Mouse (Mus musculus): ENCODE data around the gene Olfr9. TPM values are rescaled to one million over a fixed set of nuclear protein-coding genes. Genes with fewer than 3 reads are reported as not detected.
"Not testable (repeated sequence)": the region's sequence is repeated elsewhere in the genome, so short reads cannot be mapped to it uniquely, and the experiment has no call there.

Gene Olfr9
- polyA plus RNA-seq (2015; fragmentation: Nextera tagmentation; extraction: Ambion mirVana) = not detected in 2 replicates

DNA sequence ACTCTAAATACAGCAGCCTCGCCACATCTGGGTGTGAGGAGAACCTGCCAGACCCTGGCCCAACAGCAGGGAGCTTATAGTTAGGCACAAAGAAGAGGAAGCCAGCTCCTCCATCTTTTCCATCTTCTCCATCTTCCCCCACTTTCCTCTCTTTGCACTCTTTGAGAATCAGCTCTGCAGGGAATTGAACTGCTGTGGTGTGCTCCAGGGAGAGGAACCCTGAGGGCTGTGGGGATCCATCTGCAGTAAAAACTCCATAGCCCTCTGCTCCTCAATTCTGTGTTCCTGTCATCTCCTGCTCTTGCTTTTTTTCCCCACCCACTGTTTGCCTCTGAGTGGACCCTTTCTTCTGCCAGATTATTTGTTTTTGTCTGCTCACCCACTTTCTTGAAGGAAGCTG, at the start of gene Olfr9:
TSS of gene Olfr9 (plus strand) at position 301 of the 400 bp plus-strand sequence.
- H3K27me3 ChIP-seq (replicated peaks; ENCODE audit: control insufficient read depth, insufficient read depth, low read length); H3K9me3 ChIP-seq (ENCODE audit: control insufficient read depth); H3K4me2 ChIP-seq (replicated peaks; ENCODE audit: low read depth); H3K9ac ChIP-seq (ENCODE audit: low read depth, low read length); H3K36me3 ChIP-seq (ENCODE audit: control insufficient read depth, insufficient read depth); ATAC-seq; H3K27ac ChIP-seq (ENCODE audit: low read depth, low read length); H3K4me3 ChIP-seq (ENCODE audit: low read depth, low read length); H3K4me1 ChIP-seq (replicated peaks; ENCODE audit: control insufficient read depth, insufficient read depth, low read length): not testable (repeated sequence)
- WGBS = 75% methylated on average over 1 of the region's 1 CpGs

DNA sequence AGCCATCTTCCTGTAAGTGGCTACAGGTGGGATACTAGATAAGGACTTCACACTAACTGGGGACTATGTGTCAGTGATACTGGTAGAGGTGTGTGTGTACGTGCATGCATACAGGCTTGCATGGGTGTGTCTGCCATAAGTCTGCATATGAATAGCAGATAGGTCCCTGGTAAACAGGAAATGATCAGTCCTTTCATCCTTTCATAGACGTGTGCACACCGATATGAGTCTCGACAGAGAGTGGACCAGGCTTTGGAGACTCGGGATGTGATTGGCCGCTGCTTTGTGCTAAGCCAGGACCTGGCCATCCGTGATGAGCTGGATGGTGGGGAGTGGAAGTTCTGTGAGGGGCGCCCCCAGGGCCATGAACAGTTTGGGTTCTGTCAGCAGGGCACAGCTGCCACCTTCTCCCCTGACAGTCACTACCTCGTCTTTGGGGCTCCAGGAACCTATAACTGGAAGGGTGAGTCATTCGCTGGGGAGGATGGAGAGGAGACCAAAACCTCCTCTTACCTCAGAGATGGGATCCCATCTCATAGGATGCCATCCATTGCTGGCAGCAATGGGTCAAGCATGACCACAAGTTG, 48.7 kb upstream of the Olfr9 start:
- H3K4me1 ChIP-seq (replicated peaks; ENCODE audit: control insufficient read depth, insufficient read depth, low read length) = no peaks in the 10 kb centered on the region; the same call in 1 of the 2 replicates
- no peaks in the 10 kb centered on the region for H3K36me3 ChIP-seq (ENCODE audit: control insufficient read depth, insufficient read depth)
- H3K4me3 ChIP-seq (ENCODE audit: low read depth, low read length) = no peak overlapping the region
- WGBS = 72% methylated on average over 10 of the region's 10 CpGs
- no peak overlapping the region for H3K27ac ChIP-seq (ENCODE audit: low read depth, low read length)
- TF ChIP-seq CTCF (IDR thresholded peaks at IDR 0.05; ENCODE audit: low read depth) = no peak
- H3K9me3 ChIP-seq (ENCODE audit: control insufficient read depth) = no peaks in the 10 kb centered on the region
- no peak overlapping the region for H3K4me2 ChIP-seq (replicated peaks; ENCODE audit: low read depth)
- ATAC-seq = no peak
- H3K9ac ChIP-seq (ENCODE audit: low read depth, low read length) = no peak overlapping the region
- H3K27me3 ChIP-seq (replicated peaks; ENCODE audit: control insufficient read depth, insufficient read depth, low read length) = peaks cover 4% of the 10 kb centered on the region

- TF ChIP-seq CTCF (IDR thresholded peaks at IDR 0.05; ENCODE audit: low read depth) = peak; percentile 84
- no peaks in the 10 kb centered on the region for H3K9me3 ChIP-seq (ENCODE audit: control insufficient read depth)
- H3K4me1 ChIP-seq (replicated peaks; ENCODE audit: control insufficient read depth, insufficient read depth, low read length) = no peaks in the 10 kb centered on the region
- H3K9ac ChIP-seq (ENCODE audit: low read depth, low read length) = no peak overlapping the region
- 27% methylated on average over 3 of the region's 3 CpGs for WGBS
- H3K4me2 ChIP-seq (replicated peaks; ENCODE audit: low read depth) = no peak overlapping the region
- H3K27ac ChIP-seq (ENCODE audit: low read depth, low read length) = no peak overlapping the region
- no peak overlapping the region for H3K4me3 ChIP-seq (ENCODE audit: low read depth, low read length)
- H3K36me3 ChIP-seq (ENCODE audit: control insufficient read depth, insufficient read depth) = no peaks in the 10 kb centered on the region
- ATAC-seq = peak; percentile 42; the same call in 1 of the 2 replicates
- H3K27me3 ChIP-seq (replicated peaks; ENCODE audit: control insufficient read depth, insufficient read depth, low read length) = no peaks in the 10 kb centered on the region
Measured at GRCm38 (mm10) chr10:128945675-128946074, 43.6 kb upstream of the Olfr9 start.

GRCm38 (mm10) chr10:128947496-128947895, 41.7 kb upstream of the Olfr9 start:
- H3K36me3 ChIP-seq (ENCODE audit: control insufficient read depth, insufficient read depth) = no peaks in the 10 kb centered on the region
- WGBS = 90% methylated on average over 4 of the region's 4 CpGs
- no peak for TF ChIP-seq CTCF (IDR thresholded peaks at IDR 0.05; ENCODE audit: low read depth)
- no peak for ATAC-seq
- H3K27me3 ChIP-seq (replicated peaks; ENCODE audit: control insufficient read depth, insufficient read depth, low read length) = no peaks in the 10 kb centered on the region
- H3K4me2 ChIP-seq (replicated peaks; ENCODE audit: low read depth) = no peak overlapping the region
- no peaks in the 10 kb centered on the region for H3K9me3 ChIP-seq (ENCODE audit: control insufficient read depth)
- no peak overlapping the region for H3K9ac ChIP-seq (ENCODE audit: low read depth, low read length)
- H3K4me1 ChIP-seq (replicated peaks; ENCODE audit: control insufficient read depth, insufficient read depth, low read length) = no peaks in the 10 kb centered on the region
- no peak overlapping the region for H3K27ac ChIP-seq (ENCODE audit: low read depth, low read length)
- H3K4me3 ChIP-seq (ENCODE audit: low read depth, low read length) = no peak overlapping the region

GRCm38 (mm10) chr10:128950208-128950887, 38.9 kb upstream of the Olfr9 start:
- no peak overlapping the region for H3K4me2 ChIP-seq (replicated peaks; ENCODE audit: low read depth)
- no peak for ATAC-seq
- no peak overlapping the region for H3K27ac ChIP-seq (ENCODE audit: low read depth, low read length)
- TF ChIP-seq CTCF (IDR thresholded peaks at IDR 0.05; ENCODE audit: low read depth) = no peak
- H3K36me3 ChIP-seq (ENCODE audit: control insufficient read depth, insufficient read depth) = no peaks in the 10 kb centered on the region
- 54% methylated on average over 16 of the region's 16 CpGs for WGBS
- H3K9me3 ChIP-seq (ENCODE audit: control insufficient read depth) = no peaks in the 10 kb centered on the region
- H3K27me3 ChIP-seq (replicated peaks; ENCODE audit: control insufficient read depth, insufficient read depth, low read length) = no peaks in the 10 kb centered on the region
- no peak overlapping the region for H3K4me3 ChIP-seq (ENCODE audit: low read depth, low read length)
- H3K4me1 ChIP-seq (replicated peaks; ENCODE audit: control insufficient read depth, insufficient read depth, low read length) = no peaks in the 10 kb centered on the region
- H3K9ac ChIP-seq (ENCODE audit: low read depth, low read length) = no peak overlapping the region

DNA sequence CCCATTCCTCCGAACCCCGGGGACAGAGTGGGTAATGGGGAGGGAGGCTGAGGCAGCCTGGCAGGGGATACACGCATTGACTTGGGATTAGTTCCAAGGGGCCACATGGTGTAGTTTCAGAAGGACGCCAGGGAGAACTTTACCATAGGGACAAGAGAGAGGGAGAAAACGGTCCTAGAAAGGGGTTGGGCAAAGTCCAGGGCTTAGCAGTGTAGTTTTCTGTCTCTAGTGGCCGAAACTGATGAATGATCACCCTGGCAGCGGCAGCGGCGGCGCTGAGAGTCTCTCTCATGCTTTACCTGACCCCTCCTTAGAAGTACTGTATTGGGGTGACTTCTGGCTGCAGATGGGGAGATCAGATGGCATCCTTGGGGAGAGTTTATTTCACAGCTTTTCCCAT, 30.9 kb upstream of the Olfr9 start:
- no peaks in the 10 kb centered on the region for H3K27me3 ChIP-seq (replicated peaks; ENCODE audit: control insufficient read depth, insufficient read depth, low read length)
- H3K9ac ChIP-seq (ENCODE audit: low read depth, low read length) = no peak overlapping the region
- no peaks in the 10 kb centered on the region; the same call in 1 of the 2 replicates for H3K36me3 ChIP-seq (ENCODE audit: control insufficient read depth, insufficient read depth)
- ATAC-seq = no peak
- no peaks in the 10 kb centered on the region for H3K9me3 ChIP-seq (ENCODE audit: control insufficient read depth)
- H3K4me3 ChIP-seq (ENCODE audit: low read depth, low read length) = no peak overlapping the region
- WGBS = 80% methylated on average over 10 of the region's 10 CpGs
- H3K4me2 ChIP-seq (replicated peaks; ENCODE audit: low read depth) = peak overlapping the region; percentile 58; the same call in 1 of the 2 replicates
- 0 out of 2 replicates have a peak, but pooled peaks cover 9% of the 10 kb centered on the region for H3K4me1 ChIP-seq (replicated peaks; ENCODE audit: control insufficient read depth, insufficient read depth, low read length)
- no peak for TF ChIP-seq CTCF (IDR thresholded peaks at IDR 0.05; ENCODE audit: low read depth)
- H3K27ac ChIP-seq (ENCODE audit: low read depth, low read length) = no peak overlapping the region
